Mouse (Mus musculus) gastrocnemius, postnatal 4 days (tissue): ENCODE data around the gene Car10. TPM values are rescaled to one million over a fixed set of nuclear protein-coding genes. Genes with fewer than 3 reads are reported as not detected.
A peak's percentile ranks its signal among the peaks of the same experiment; 100 is the strongest.

ENCODE experiments used
- DNase-seq, 2 experiments: peaks; one replicate each; pipeline ENCODE4 v3.0.0; 2021 to 2022; ENCODE audit warnings: low spot score in 2 of 2, mixed read lengths in 2 of 2
- long read RNA-seq, 2 experiments: library from polyadenylated mRNA; stranded (forward); transcript quantifications; one replicate each; pipeline ENCODE4 v2.0.0; 2021
- total RNA-seq, 2 experiments: library from RNA; stranded (reverse); gene quantifications; 2 replicates each; pipeline ENCODE4 v1.2.3; 2021

The Car10 gene
- 1 to 10 TPM in 1 of 2 experiments, under 1 TPM in 1; 0.91 to 1.1 TPM for total RNA-seq
- long read RNA-seq, experiment 1, partial matches to known transcripts, result 1 of 1 reads
- long read RNA-seq, experiment 1, other reads (novel, unspliced or antisense), result 0 of 1 reads
- long read RNA-seq, experiment 2, partial matches to known transcripts, result 1 of 2 reads
- long read RNA-seq, experiment 2, other reads (novel, unspliced or antisense), result 0 of 2 reads

DNA sequence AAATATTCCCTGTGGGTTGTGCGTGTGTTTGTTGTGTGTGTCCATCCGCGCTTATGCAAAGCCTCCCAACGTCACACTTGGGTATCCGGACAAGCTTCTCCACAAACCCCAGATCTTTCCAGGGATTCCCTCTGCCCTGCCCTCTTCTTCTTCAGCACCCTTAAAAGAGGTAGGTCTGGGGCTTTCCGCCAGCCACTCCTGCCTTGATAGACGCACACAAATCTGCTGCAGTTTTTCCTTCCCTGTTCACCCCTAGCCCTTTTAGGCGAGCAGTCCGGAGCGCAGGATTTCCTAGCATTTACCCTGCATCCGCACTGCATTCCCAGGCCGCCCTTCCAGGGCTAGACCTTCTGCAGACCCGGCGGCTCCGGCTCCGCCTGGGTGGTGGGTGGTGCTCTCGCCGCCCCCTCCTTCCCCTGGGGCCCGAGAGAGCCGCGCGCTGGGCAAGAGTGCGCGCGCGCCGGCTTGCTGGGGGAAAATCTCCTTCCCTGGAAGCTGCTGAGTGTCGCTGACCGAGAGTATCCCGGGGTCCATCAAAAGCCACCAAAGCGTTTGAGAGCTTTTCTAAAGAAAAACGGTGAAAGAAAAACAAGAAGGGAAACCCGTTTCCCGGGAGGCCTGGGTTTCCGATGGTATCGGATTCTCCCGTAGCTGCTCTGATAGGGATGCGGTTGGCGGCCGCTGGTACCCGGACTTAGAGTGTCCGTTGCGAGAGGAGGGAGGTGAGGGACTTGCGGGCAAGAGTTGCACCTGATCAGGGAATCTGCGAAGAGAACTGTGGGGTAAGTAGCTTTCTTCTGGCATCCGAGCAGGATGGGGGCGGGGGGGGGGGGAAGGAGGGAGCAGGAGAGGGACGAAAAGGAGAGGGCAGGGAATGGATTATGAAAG lies at the start of gene Car10:
Gene Car10 (plus strand): TSS at position 88 of the 888 bp plus-strand sequence.
- DNase-seq, result peak in 1 of 2 experiments; percentile 16

- no peak for DNase-seq
These were observed 32.8 kb upstream of the Car10 start for GRCm38 (mm10) chr11:93065021-93065420.

DNA sequence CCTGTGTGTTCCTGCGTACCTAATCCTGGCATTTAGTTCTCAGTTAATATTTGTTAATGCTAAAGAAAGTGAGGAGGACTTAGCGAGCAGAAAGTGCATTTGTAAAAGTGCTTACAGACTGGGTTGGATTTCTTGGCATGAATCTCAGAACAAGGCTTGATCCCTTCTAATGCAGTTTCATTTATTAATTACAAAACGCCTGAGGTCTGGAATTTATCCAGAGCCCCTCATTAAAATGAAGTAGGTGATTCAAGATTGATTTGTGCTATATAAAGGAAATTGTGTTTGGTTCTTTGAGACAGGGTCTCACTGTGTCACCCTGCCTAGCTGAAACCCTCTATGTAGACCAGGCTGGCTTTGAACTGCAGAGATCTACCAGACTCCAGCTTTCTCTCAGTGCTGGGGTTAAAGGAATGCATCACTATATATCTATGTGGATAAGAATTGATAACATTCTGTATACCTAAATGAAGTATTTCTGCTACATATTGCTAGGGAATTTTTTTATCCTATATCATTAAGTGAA lies 32.1 kb upstream of the Car10 start:
- DNase-seq, result no peak

DNA sequence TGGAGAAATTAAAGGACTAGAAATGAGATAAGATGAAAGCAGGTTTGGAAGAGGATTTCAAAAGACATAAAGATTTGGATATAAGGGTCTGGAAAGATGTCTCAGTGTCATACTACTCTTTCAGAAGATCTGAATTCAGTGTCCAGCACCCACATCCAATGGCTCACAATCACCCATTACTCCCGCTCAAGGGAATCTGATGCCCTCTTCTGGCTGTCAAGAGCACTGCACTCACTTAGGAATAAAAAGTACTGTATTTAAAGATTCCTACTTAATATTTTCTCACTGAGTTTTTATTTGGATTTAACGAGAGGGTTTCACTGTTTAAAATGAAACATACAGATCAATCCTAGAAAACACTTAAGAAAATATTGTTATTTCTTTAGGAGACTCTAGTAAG lies 2.2 kb upstream of the Car10 start:
- DNase-seq, result no peak

DNA sequence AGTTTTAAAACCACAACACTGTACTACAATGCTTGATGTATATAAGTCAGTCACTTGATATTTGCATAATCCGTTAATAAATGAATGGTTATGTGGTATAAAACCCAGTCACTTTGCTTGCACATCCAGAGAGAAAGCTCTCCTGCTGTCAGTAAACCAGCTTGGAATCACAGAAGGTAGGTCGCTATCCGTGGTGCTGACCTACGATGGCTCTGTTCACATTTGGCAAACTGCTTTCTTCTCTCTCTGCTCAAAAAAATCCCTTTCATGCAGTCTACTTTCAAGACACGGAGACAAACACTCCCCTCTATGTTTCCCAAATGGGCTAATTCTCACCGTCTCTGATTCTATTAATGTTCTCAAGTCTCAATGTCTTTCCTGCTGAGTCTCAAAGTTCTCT lies 827 bp upstream of the Car10 start:
- DNase-seq, result peak in 1 of 2 experiments; percentile 37

DNA sequence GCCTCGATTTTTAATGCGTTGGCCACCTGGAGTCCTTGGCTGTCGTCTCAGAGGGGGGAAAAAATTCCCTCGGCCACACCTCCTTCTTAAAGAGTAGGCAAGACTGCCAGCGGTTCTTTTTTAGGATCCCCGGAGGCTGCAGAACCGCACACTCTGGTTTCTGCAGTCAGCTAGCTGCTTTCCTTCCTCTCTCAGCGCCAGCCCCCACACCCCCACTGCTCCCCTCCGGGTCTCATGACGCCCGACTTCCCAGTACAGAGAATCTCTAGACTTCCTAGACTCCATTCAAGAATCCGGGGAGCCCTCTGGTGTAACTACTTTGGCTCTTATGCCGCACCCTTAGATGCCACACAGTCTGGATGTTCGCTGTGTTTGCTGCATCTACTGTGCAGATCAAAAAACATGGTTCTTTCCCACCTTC lies 387 bp upstream of the Car10 start:
- no peak for DNase-seq

- DNase-seq, result no peak
These were observed 1.1 kb downstream of the Car10 start for GRCm38 (mm10) chr11:93098933-93099381.

DNA sequence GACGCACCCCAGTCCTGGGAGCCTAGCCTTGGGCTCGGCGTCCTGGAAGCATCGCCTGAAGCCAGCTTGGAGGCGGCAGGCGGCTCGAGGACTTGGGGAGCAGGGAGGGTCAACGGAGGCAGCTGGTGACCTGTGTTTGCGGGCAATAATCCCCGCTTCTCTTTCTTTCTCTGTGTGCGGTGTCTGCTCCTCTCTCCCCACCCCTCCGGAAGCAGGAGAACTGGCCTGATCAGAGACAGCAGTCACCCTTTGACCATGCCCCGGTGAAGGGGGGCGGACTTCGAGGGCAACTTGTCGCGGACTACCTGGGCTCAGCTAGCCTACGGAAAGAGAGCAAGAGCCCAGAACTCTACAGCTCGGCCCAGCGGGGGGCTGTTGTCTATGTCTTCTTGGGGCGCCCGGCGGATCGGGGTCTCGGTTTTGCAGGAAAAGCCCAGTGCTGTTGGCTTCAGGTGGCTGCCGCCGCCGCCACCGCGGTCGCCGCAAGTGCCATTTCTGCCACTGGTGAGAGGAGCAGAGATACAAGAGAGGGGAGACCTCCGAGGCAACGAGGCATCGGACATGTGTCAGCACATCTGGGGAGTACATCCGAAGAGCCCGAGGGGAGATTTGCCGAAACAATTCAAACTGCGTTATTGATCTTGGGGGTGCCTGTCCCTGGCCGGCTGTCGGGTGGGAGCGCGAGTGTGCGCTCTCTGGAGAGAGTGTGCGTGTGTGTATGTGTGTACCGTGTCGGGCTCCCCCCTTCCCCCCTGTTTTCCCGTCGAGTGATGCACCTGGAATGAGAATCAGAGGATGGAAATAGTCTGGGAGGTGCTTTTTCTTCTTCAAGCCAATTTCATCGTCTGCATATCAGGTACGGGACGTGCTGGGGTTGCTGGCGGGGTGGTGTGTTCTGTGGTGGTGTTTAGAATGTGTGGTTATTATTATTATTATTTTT lies 1.9 kb downstream of the Car10 start:
- no peak for DNase-seq

- DNase-seq, result no peak
These were observed 2.8 kb downstream of the Car10 start for GRCm38 (mm10) chr11:93100606-93101005.

DNA sequence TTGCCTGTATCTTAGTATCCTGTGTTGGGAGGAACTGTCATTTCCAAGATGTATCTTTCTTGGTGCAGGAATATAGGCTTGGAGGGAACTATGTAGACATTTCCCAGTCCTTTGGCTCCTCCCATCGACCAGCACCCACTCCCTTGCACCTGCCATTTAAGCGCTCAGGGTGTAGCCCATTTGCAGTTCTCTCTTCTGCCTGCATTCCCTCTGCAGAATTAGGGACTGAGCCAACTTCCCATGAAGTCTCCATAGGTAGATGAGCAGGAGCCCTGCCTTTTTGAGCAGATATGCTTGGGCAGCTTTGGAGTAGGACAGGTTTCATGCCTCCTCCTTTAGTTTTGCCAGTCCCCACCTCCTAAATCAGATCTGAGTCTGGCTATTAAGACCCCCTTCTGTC lies 3.3 kb downstream of the Car10 start:
- DNase-seq, result no peak

DNA sequence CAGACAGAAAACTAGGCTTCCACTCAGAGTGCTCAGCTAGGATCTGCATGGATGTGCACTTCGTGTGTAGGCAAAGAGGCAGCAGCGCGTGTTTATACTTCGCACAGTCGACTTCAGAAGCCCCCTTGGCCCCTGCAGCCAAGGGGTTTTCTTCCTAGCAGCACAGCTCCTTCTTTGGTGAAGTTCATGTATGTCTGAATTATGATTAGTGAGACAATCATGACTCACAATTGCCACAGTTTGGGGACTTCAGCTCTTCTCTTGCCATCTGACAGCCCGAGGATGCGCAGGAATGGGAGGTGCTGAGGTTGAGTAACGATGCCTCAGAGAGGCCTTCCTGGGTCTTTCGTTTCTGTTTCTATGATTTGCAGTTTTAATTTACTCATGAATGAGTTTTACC lies 4.5 kb downstream of the Car10 start:
- DNase-seq, result no peak

GRCm38 (mm10) chr11:93103101-93103815 lies 5.4 kb downstream of the Car10 start:
- no peak for DNase-seq

- no peak for DNase-seq
These were observed 11.6 kb downstream of the Car10 start for GRCm38 (mm10) chr11:93109451-93109850.

DNA sequence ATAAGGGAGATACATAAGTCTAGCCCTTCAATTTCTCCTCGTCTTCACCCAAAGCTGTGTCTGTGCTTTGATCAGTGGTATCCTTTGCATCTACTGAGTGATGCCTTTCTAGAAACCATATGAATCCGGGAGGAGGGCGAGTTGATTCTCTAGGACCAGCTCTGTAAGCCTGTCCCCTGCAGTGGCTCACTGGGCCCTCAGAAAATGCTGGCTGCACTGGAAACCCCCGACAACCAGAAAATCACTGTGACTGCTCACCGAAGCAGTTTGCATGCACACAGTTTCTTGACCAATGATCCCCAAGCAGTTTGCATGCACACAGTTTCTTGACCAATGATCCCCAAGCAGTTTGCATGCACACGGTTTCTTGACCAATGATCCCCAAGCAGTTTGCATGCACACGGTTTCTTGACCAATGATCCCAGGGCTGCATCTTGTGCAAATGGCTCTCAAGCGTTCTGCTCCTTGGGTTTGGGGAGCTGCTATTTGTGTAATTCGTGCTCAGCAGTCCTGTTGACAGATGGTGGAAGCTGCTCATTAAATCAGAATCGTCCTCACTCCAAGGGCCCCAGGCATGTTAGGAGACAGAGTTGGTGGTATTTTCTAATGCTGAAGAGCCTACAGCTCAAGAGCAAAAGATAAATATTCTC lies 23.1 kb downstream of the Car10 start:
- no peak for DNase-seq

- DNase-seq, result no peak
These were observed 25.9 kb downstream of the Car10 start for GRCm38 (mm10) chr11:93123691-93124090.

DNA sequence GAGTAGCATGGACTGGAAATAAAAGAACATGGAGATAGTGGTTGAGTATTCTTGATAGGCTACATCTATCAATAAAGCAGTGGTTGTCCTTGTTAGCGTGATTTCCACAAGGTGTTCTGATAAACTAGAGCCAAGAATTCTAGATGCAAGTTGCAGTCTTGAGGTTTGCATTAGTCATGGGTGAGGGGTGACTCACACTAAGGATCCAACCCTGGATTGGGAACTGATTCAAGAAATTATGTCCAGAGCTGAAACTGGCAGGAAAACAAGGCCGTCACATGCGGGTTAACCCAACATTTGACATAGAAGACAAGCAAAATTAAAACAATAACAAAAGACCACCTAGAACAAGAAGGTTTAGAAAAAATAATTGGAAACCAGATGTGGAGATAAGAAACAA lies 28.6 kb downstream of the Car10 start:
- no peak for DNase-seq

- no peak for DNase-seq
These were observed 30.7 kb downstream of the Car10 start for GRCm38 (mm10) chr11:93128481-93128880.

GRCm38 (mm10) chr11:93137841-93138240 lies 40.0 kb downstream of the Car10 start:
- no peak for DNase-seq

DNA sequence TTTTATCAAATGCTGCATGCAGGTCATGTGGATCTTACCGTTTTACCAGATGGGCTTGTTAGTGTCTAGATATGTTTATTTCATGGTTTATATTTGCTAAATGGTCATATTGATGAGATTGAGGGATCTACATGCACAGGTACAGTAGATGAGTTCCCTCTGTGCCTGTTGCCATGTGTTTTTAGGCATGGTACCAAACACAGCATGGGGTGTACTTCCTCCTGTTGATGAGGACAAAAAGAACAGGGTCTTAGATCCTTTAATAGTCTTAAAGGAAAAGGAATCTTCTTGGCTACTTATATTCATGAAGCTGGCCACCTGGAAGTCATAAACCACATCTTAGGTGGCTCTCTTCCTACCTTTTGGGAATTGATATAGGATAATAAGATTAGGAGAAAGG lies 43.9 kb downstream of the Car10 start:
- DNase-seq, result no peak

- DNase-seq, result no peak
These were observed 46.7 kb downstream of the Car10 start for GRCm38 (mm10) chr11:93144544-93144943.
